Mouse (Mus musculus) frontal cortex, postnatal 36 days (tissue): ENCODE data around the gene Mgat1.
A peak's percentile ranks its signal among the peaks of the same experiment; 100 is the strongest.

Experiments
- DNase-seq, 2 experiments: peaks; one replicate each; pipeline ENCODE4 v3.0.0; 2022; ENCODE audit warnings: low spot score in 2 of 2

Gene Mgat1

DNA sequence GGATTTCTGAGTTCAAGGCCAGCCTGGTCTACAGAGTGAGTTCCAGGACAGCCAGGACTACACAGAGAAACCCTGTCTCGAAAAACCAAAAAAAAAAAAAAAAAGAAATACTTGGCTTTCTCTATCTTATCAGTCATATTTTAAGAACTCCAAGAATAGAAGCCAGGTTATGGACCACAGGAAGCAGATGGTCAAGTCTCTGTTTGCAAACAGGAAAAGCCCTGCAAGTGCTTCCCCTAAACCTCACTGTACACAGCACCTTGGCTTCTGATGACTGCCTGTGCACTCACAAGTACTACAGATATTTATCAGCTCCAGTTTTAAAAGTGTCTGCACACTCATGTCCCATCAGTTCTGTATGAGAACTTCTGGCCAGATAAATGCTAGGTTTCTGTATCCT, 2.5 kb upstream of the Mgat1 start:
- DNase-seq: no peak

DNA sequence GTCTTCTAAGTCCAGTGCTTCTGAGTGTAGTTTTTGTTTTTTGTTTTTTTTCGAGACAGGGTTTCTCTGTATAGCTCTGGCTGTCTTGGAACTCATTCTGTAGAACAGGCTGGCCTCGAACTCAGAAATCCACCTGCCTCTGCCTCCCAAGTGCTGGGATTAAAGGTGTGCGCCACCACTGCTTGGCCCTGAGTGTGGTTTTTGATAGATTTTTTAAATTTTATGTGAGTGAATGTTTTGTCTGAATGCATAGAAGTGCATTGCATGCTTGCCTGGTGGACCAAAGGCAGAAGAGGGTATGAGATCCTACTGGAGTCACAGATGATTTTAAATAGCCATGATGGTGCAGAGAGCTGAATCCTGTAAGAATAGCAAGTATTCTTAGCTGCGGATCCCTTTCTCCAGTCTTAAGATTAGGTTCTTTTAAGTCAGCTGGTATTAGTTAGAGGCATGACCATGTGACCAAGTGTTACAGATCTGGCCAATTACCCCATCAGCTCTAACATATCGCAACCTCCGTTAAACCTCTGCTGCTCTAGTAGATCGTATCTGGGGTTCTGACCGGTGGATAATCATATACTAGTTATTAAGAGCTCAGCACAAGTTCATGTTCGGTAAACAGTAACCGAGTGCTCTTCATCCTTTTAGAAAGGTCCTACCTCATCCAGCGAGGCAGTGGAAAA, 906 bp upstream of the Mgat1 start:
- no peak for DNase-seq

DNA sequence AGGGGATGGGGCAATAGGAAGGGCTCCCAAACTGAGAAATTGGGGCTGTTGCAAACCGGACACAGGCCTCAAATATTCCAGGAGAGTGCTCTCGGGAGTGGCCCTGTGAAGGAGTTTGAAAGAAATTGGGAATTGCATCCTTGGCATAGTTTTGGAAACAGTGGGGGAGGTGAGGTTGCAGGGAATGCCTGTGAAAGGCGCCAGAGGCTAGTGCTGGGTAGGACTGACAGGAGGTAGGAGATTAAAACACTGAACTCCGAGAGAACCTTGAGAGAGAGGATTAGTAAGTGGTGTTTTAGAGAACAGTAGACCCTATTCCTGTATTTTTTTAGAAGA, 572 bp downstream of the Mgat1 start:
- DNase-seq: no peak

DNA sequence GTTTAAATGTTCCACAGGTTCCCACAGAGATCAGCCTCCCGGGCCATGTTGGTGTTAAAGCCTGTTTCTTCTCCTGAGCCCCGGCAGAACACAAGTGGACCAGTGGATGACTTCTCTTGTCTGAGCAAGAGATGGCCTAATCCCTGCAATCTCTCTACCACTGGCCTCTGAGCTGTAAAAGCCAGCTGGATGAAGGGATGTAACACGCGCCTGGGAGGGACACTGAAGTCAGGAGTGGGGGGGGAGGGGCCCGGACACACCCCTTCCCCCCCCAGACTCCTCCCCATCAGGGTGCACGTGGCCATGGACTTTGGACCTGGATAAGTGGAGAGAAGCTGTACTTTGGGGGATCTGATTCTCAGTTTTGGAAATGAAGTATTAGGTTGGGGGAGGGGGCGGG, 1.2 kb downstream of the Mgat1 start:
- DNase-seq: no peak

DNA sequence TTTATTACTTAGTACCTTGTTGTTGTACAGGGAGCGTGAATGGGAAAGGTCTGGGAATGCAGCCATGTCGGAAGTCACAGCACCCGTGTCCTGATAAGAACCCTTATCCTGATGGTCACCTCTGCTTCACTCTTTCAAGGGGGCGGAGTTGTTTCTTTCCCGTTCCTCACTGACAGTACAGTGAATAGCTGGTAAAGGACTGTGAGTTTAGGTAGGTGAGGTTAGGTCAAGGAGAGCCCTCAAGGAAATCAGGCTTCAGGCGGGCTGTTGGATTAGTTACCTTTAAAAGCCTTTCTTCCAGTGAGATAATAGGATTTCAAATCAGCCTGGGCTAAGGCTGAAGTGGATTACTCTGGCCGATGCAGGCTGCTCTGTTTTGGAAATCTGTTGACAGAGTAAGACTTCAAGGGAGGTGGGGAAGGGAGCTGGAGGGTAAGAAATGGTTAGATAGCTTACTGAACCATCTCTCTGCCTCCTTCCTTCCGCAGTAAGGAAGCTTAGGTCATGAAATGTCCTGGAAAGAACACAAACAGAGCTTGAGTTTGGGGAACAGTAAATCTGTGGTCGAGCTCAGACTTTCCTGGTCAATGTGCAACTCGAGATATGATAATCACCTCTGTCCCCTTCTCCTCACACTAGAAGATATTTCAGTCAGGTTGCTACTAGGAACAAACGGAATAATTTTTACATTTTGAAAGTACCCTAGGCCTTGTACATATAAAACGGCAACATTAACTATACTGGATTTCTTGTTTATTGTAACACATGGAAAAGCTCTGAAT, 1.8 kb downstream of the Mgat1 start:
- DNase-seq: no peak

DNA sequence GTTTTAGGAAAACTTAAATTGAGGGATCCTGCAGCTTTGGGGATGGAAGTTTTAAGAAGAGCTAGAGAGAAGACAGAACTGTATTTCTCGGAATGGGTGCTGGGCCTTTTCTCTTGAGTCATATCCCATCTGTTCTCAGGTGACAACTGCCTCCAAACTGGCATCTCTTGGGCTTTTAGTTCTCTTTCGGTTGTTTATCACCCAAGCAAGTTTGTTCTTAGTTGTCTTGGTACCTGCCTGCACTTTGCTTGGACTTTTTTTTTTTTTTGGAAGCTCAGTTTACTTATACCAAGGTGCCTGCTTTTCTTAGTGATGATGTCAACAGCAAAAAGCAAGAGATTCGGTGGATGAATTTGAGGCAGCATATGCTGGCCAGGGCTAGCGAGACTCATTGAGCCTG, 2.5 kb downstream of the Mgat1 start:
- DNase-seq: no peak

DNA sequence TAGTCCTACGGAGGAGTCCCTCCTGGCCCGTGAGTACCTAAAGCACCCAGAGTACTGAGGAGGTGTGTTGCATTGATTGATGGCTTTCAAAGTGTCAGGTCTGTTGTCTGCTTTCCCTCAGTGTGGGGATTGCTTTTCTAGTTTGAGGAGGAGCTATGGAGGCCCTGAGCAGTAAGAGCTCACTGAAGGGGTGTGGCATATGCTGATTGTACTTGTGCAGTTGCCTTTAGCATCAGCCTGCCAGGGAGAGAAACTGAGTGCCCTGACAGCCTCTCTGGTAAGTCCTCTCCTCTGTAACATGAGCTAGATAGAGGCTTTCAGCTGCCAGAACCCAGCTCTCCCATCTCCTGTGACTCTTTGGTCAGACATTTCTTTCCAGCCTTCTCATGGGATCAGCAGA, 3.3 kb downstream of the Mgat1 start:
- DNase-seq: no peak

DNA sequence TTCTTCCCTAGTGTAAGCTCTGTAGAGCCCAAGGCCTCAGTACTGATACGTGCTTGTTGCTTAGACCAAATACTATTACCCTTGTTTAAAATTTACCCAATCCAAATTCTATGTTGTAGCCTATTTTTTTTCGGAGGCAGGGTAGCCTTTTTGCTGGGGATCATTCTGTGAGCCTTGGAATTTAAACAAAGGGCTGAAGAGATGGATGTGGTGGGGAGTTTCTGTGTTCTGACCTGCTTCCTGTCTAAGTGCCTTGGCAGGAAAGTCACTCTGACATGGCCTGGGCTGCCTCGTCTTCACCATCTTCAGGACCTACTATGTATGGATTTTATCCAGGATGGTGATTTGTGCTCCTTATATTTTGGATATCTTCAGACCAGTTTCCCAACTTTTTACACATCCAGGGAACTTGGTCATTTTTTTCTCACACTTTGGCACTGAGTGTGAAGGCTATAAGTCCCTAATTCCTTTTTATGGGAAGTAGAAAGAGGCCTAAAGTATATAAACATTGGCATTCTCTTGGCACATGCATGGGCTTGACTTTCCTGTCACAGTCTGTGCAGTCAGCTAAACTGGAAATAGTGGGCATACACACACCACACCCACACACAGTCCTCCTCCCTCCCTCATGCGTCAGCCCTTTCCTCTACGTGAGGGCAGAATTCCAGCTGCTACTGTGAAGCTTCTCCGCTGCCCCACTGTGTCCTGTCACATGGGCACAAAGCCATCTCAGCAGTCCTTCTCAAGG, 4.4 kb downstream of the Mgat1 start:
- peak in 1 of 2 experiments; percentile 36 for DNase-seq

DNA sequence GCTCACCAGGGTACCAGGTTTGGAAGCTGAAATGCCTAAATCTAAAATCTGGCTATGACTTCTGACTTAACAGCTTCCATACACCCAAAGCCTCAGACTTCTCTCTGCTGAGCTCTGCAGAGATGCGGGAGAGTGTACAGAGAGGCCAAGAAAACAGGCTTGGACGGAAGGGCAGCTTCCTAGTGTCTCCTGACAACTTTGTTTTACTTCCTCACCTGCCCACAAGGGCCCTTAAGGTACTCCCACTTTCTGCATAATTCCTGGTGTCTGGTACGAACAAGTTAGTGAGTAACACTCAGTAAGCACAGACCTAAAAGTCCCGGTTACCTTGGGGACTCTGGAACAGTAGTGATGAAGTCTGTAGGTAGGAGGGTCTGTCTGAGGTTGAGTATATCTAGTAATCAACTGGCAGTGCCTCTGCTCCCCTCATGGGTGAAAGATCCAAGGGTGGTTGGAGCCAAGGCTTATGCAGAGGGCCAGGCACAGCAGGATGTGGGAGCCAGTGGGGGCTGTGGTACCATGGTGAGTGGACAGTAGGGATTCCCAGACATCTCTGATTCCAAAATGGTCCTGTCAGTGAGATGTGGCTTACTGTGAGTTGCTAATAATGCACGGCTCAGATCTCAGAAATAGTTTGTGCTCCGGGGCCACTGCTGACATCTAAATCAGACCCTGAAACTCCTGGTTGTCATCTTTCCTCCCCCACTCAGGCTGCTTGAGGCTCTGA, 5.1 kb downstream of the Mgat1 start:
- DNase-seq: no peak

DNA sequence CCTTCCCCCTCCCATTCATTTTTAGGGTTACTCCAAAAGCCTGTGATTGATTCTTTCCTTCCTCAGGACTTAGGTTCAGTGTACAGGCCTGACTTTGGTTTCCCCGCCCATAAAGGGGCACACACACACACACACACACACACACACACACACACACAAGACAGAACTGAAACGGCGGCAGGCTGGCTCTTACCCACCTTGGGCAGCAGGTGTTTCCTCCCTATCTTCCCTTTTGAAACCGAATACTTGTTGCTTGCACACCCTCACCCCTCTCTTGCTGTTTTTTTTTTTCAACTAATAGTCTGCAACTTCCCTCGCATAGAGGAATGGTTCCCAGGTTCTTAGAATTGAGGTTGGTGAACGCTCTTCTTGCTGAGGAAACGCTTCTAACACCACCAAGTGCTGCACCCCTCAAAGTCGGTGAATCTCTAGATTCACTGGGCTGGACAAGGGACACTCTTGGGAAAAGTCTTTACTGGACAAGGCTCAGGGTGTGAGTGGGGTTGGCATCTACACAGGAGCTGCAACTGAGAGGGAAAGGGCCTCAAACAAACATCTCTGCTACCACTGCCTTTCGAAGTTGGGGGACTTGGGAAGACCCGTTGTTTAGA, 5.9 kb downstream of the Mgat1 start:
- DNase-seq: no peak

DNA sequence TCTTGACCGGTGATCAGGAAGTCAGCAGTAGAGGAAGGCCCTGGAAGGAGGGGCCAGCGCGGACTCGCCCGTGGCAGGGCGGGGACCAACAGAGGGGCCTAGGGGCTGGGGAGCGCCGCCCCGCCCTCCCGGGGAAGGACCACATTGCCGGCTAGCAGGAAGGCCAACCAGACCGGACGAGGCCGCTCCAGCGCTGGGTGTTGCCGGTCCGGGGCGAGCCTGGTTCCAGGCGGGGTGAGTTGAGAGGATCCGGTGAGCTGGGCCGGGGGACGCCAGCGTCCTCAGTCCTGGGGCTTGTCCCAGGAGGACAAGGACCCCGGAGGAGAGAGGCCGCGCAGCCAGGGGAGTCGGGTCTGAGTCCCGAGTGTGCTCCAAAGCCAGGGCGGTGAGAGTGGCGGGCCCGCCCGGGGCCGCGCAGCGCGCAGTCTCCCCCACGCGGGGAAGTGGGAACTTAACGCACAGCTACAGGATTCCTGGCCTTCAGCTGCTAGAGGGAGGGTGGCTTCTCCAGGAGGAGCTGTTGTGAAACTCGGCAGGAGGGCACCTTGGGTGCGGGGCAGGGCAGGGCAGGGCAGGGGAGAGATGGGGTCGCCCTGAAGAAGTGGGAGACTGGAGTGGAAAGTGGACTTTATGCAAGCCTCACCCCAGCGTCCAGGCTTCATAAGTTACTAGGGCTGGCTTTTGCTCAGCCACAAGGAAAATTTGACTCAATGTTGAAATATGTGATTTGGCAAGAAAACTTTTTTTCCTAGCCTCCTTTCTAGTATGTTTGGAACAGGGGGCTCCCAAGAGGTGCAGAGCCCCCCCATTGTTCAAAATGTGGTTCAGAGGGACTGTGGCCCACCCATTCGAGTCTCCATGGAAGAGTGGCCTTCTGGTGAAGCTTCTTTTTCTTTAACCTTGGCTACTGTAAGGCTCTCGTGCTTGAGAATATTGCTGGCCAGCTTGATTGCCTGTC, 6.7 kb downstream of the Mgat1 start:
- DNase-seq: peak; percentile 59 to 67

DNA sequence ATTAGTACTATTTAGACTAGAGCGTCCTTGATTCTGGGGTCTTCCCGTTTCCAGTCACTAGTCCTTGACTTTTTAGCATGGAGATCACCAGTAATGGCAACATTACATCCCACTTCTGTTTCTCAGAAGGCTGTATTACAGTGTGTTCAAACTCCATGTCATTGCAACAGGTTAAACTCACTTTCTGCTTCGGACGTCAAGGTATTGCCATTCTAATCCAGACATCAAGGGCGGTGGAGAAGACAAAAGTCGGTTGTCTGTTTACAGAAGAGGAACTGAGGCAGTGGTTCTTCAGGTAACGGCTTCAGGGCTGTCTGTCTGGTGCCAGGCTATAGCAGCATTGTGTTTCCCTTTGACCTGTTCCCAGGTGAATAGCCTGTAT, 7.4 kb downstream of the Mgat1 start:
- DNase-seq: no peak

DNA sequence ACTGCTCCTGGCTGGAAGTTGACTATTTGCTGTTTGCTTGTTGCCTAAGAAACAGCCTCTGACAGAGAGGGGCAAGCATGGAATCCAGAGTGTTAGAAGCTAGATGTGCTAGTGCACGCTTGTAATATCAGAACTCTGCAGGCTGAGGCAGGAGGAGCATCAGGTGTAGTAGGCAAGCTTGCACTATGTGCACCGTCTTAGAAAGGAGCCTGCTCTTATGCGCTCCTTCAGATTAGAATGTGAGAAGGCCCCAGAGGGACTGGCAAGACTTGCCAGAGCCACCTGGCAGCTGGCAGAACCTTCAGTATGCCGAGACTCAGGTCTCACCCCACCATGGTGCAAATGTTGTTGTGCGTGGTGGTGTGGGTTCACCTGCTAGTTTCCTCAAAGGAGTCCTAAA, 8.1 kb downstream of the Mgat1 start:
- no peak for DNase-seq

DNA sequence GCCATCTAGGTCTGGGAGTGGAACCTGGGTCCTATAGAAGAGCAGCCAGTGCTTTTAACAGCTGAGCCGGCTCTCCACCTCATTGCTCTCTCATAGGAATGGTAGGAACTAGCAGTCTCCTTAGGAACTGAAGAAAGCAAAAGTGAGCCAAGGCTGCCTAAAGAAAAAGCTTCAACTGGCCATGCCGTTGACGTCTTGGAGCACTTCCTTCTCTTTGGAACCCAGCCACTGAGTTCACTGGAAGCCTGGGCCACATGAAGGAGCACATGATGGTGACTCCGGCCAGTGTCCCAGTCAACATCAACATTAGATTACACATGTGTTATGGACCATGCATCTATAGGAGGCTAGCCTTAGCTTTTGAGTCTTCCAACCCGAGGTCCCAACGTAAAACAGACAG, 9.0 kb downstream of the Mgat1 start:
- no peak for DNase-seq

DNA sequence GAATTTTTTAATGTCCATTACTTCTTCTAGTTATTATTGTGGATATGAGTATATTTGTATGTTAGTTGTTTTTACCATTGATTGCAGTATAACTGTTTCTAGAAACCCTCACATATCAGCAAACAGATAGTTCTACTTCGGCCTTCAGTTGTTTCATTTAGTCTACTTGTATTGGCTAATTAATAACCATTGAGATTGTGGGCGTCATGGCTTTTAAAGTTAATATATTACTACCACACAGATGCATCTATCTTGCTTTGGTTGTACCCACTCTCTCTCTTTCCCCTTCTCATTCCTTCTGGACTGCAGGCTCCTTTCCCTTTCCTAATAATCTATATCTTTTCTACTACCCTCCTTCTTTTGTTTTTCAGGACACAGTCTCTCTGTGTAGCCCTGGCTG, 15.3 kb downstream of the Mgat1 start:
- DNase-seq: no peak

DNA sequence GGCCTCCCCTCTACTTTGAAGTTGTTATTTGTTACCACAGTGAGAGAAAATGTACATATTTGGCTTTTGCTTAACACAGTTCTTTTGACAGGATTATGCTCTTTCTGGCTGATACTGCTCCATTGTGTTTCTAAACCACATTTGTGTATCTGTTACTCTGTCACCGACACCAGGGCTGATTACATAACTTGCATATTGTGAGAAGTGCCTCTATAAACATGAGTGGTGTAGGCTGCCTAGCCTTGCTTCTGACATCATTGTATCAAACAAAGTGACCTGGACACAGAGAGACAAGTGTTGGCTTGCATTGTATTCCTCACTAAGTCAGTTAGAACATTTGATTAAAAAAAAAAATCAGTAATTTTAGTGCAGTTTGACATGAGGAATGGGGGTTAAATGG, 15.8 kb downstream of the Mgat1 start:
- DNase-seq: no peak

DNA sequence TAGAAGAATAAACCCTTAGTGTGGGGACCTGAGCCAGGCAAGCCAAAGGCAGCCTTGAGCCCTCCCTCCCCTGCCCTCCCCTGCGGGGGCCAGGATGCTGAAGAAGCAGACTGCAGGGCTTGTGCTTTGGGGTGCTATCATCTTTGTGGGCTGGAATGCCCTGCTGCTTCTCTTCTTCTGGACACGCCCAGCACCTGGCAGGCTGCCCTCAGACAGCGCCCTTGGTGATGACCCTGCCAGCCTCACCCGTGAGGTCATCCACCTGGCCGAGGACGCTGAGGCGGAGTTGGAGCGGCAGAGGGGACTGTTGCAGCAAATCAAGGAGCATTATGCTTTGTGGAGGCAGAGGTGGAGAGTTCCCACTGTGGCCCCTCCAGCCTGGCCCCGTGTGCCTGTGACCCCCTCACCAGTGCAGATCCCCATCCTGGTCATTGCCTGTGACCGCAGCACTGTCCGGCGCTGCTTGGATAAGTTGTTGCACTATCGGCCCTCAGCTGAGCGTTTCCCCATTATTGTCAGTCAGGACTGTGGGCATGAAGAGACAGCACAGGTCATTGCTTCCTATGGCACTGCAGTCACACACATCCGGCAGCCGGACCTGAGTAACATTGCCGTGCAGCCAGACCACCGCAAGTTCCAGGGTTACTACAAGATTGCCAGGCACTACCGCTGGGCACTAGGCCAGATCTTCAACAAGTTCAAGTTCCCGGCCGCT, 16.8 kb downstream of the Mgat1 start:
- DNase-seq: no peak

DNA sequence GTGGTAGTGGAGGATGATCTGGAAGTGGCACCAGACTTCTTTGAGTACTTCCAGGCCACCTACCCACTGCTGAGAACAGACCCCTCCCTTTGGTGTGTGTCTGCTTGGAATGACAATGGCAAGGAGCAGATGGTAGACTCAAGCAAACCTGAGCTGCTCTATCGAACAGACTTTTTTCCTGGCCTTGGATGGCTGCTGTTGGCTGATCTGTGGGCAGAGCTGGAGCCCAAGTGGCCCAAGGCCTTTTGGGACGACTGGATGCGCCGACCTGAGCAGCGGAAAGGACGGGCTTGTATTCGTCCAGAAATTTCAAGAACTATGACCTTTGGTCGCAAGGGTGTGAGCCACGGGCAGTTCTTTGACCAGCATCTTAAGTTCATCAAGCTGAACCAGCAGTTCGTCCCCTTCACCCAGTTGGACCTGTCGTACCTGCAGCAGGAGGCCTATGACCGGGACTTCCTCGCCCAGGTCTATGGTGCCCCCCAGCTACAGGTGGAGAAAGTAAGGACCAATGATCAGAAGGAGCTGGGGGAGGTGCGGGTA, 17.4 kb downstream of the Mgat1 start:
- DNase-seq: no peak

DNA sequence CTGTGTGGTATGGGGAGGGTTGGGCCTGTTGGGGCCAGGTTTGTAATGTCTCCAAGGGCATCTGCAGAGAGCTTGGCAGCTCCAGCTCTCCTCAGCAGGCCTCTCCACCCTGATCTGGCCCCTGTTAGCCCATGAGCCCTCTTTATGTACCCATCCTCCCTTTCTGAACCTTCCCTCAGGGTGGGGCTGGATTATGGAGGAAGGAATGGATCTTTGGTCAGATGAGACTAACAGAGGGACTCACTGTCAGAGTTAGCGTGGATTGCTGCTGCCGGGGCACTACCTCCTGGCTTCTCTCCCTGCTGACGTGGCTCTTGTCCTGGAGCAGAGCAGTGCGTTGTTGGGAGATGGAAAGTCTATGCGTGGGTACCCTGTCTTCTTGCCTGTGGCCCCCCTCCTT, 18.3 kb downstream of the Mgat1 start:
- DNase-seq: no peak

DNA sequence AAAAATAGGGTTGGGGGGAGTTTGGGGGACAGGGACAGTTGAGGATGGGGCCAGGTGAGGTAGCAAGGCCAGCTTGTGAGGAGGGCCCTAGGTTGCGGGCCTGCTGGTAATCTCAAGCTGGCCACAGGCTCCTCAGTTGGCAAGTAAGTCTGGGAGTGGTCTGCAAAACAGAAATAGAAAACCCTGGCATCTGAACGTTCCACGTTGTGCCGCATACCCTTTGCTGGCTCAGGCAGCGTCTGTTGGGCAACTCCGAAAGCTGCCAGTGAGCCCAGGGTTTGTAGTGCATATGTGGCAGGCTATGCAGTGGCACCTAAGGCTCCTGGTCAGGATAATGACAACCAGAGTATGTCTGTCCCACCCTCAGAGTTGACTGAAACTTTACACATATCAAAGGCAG, 19.2 kb downstream of the Mgat1 start:
- no peak for DNase-seq
